Mouse (Mus musculus) CD4-positive helper T cell, adult 2 months (primary cell): Measurements from ENCODE around the gene Noto.

Experiments used
- DNase-seq: peaks from one replicate; pipeline ENCODE4 v3.0.0-alpha.2; 2012; ENCODE audit warnings: low read depth, missing footprints, low spot score

Noto gene

GRCm38 (mm10) chr6:85475581-85475980, 51.9 kb downstream of the Noto start:
- DNase-seq = no peak

- peak; percentile 32 for DNase-seq
These were observed 53.8 kb downstream of the Noto start for GRCm38 (mm10) chr6:85477366-85477917.

DNA sequence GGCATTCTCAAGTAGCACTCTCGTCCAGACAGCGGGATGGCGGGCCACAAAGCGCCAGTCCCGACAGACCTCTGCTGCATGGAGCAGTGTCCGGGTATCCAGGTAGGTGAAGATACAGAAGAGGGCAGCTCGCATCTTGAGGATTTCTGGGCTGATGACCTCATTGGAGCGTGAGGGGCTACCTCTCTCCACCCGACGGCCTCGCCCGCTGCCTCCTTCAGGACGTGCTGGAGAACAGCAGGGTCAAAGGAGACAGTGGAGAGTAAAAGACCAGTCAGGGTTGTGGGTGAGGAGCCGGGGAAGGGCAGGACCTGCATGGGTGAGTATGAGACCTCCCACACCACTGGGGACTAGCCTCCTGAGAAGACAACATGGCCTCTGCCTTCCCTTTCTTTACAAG, 54.7 kb downstream of the Noto start:
- DNase-seq = no peak
